Mouse (Mus musculus): ENCODE data around the gene Ak1.

DNA sequence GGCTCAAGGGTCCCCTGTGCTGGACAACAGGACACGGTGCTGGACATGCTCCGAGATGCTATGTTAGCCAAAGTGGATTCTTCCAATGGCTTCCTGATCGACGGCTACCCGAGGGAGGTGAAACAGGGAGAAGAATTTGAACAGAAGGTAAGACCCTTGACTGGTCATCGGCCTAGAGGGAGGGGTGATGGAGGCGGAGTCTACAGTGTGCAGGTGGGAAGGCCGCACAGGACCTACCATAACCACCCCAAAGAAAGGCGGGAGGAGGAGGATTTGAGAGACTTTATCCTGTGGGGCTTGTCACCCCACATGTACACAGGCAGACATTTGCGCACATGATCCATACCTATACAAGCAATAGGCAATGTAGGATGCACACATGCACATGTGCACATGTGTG is 9.5 kb downstream of the Ak1 start:
- TF ChIP-seq CTCF (IDR thresholded peaks at IDR 0.05; ENCODE audit: borderline replicate concordance, control insufficient read depth, extremely low read depth, insufficient read depth, low read length, poor library complexity) (no peak), POLR2A (IDR thresholded peaks at IDR 0.05; ENCODE audit: control insufficient read depth, extremely low read depth, insufficient read depth, low read length, poor library complexity) (no peak)
